Mouse (Mus musculus) cerebellum, adult 9-11 months (tissue): Measurements from ENCODE around the gene Kcnj4.
A peak's percentile ranks its signal among the peaks of the same experiment; 100 is the strongest.
"Not testable (repeated sequence)": the region's sequence is repeated elsewhere in the genome, so short reads cannot be mapped to it uniquely, and the experiment has no call there.

Experiments used
- DNase-seq: peaks from one replicate; pipeline ENCODE4 v3.0.0; 2022

Kcnj4 gene

GRCm38 (mm10) chr15:79511553-79512320 lies 6.7 kb upstream of the Kcnj4 start:
- peak; percentile 70 for DNase-seq

- no peak for DNase-seq
These were observed 5.4 kb upstream of the Kcnj4 start for GRCm38 (mm10) chr15:79510425-79510824.

GRCm38 (mm10) chr15:79509998-79510397 lies 5.0 kb upstream of the Kcnj4 start:
- no peak for DNase-seq

GRCm38 (mm10) chr15:79507055-79507828 lies 2.2 kb upstream of the Kcnj4 start:
- no peak for DNase-seq

GRCm38 (mm10) chr15:79506460-79506859 lies 1.4 kb upstream of the Kcnj4 start:
- no peak for DNase-seq

GRCm38 (mm10) chr15:79505616-79506283 lies 709 bp upstream of the Kcnj4 start:
- no peak for DNase-seq

- DNase-seq: no peak
These were observed 1.6 kb downstream of the Kcnj4 start for GRCm38 (mm10) chr15:79503438-79503837.

- no peak for DNase-seq
These were observed 2.1 kb downstream of the Kcnj4 start for GRCm38 (mm10) chr15:79502891-79503341.

- DNase-seq: no peak
These were observed 4.9 kb downstream of the Kcnj4 start for GRCm38 (mm10) chr15:79500110-79500509.

GRCm38 (mm10) chr15:79493527-79493926 lies 11.5 kb downstream of the Kcnj4 start:
- no peak for DNase-seq

- DNase-seq: no peak
These were observed 15.6 kb downstream of the Kcnj4 start for GRCm38 (mm10) chr15:79489463-79489862.

- no peak for DNase-seq
These were observed 23.8 kb downstream of the Kcnj4 start for GRCm38 (mm10) chr15:79481181-79481688.

GRCm38 (mm10) chr15:79477227-79477626 lies 27.8 kb downstream of the Kcnj4 start:
- no peak for DNase-seq

- no peak for DNase-seq
These were observed 31.2 kb downstream of the Kcnj4 start for GRCm38 (mm10) chr15:79473638-79474355.

- DNase-seq: no peak
These were observed 32.0 kb downstream of the Kcnj4 start for GRCm38 (mm10) chr15:79473042-79473441.

GRCm38 (mm10) chr15:79471095-79471494 lies 33.9 kb downstream of the Kcnj4 start:
- DNase-seq: no peak

- DNase-seq: no peak
These were observed 34.5 kb downstream of the Kcnj4 start for GRCm38 (mm10) chr15:79470583-79470982.

GRCm38 (mm10) chr15:79469577-79469976 lies 35.5 kb downstream of the Kcnj4 start:
- DNase-seq: no peak

GRCm38 (mm10) chr15:79466601-79467286 lies 38.3 kb downstream of the Kcnj4 start:
- peak; percentile 67 for DNase-seq

- DNase-seq: no peak
These were observed 48.5 kb downstream of the Kcnj4 start for GRCm38 (mm10) chr15:79456546-79456945.

GRCm38 (mm10) chr15:79456104-79456503 lies 48.9 kb downstream of the Kcnj4 start:
- not testable (repeated sequence) for DNase-seq
